Mouse (Mus musculus) midbrain, embryonic 13.5 days (tissue): Measurements from ENCODE around the gene Ostf1. TPM values are rescaled to one million over a fixed set of nuclear protein-coding genes. Genes with fewer than 3 reads are reported as not detected.

ENCODE experiments used
- ATAC-seq: fragments of 200-750 bp; cut with Nextera tagmentation; 2 replicates; pipeline ENCODE4 v1.8.0; 2017; ENCODE audit warnings: mild to moderate bottlenecking, moderate TSS enrichment, moderate library complexity
- H3K27ac ChIP-seq: fragments of 300-500 bp; sonication (generic); 2 replicates; pipeline ENCODE4 v1.5.1; 2015; ENCODE audit warnings: inconsistent platforms, mild to moderate bottlenecking, moderate library complexity
- H3K27me3 ChIP-seq: fragments of 300-500 bp; sonication (generic); 2 replicates; pipeline ENCODE4 v1.6.1; 2015; ENCODE audit warnings: mild to moderate bottlenecking, inconsistent platforms
- H3K36me3 ChIP-seq: fragments of 300-500 bp; sonication (generic); 2 replicates; pipeline ENCODE4 v1.6.1; 2015; ENCODE audit warnings: mild to moderate bottlenecking, inconsistent platforms
- H3K4me1 ChIP-seq: fragments of 300-500 bp; sonication (generic); replicated peaks from 2 replicates; pipeline ENCODE4 v1.6.1; 2015; ENCODE audit warnings: inconsistent platforms
- H3K4me2 ChIP-seq: fragments of 300-500 bp; sonication (generic); replicated peaks from 2 replicates; pipeline ENCODE4 v1.6.1; 2015; ENCODE audit warnings: moderate library complexity, mild to moderate bottlenecking, inconsistent platforms
- H3K4me3 ChIP-seq: fragments of 300-500 bp; sonication (generic); replicated peaks from 2 replicates; pipeline ENCODE4 v1.5.1; 2015; ENCODE audit warnings: mild to moderate bottlenecking, inconsistent platforms
- H3K9ac ChIP-seq: fragments of 300-500 bp; sonication (generic); replicated peaks from 2 replicates; pipeline ENCODE4 v1.6.1; 2015; ENCODE audit warnings: mild to moderate bottlenecking, inconsistent platforms
- H3K9me3 ChIP-seq: fragments of 300-500 bp; sonication (generic); 2 replicates; pipeline ENCODE4 v1.6.1; 2016; ENCODE audit warnings: mild to moderate bottlenecking, inconsistent platforms
- WGBS: fragments of 180-500 bp; shearing (Covaris S2); methylation state at CpG from one replicate; pipeline ENCODE4 v1.1.7; 2015; 5-methylcytosine and 5-hydroxymethylcytosine counted together
- polyA plus RNA-seq: library from polyadenylated mRNA; unstranded; fragments of >200 nt; fragmentation: Nextera tagmentation; extraction: Ambion mirVana; gene quantifications from 2 replicates; pipeline ENCODE4 v1.2.1, GENCODE M21; 2015

The Ostf1 gene
- polyA plus RNA-seq, 1 experiment from 2014 or later, result 34.7 TPM

DNA sequence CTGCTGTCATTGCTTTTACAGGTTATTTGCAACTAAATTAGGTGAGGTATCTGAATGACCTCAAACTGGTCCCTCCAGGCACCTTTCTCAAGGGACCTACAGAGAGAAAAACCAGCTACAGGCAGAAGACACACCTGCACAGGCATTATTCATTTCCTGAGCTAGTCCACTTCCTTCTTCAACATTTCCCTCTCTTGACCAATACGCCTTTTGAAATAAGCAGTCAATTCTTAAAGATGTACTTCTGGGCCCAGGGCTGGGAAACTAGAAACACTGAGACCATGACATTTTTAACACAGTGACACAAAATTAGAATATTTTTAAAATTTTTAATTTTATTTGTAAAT, 52.6 kb downstream of the Ostf1 start:
- Histone ChIP-seq H3K9ac (no peak overlapping the region), H3K4me2 (no peak overlapping the region), H3K9me3 (no peaks in the 10 kb centered on the region), H3K36me3 (no peaks in the 10 kb centered on the region), H3K4me1 (peaks cover 8% of the 10 kb centered on the region; the same call in 1 of the 2 replicates), H3K4me3 (no peak overlapping the region), H3K27ac (no peak overlapping the region), H3K27me3 (no peaks in the 10 kb centered on the region)
- 94% methylated on average over 1 of the region's 1 CpGs for WGBS
- no peak for ATAC-seq

GRCm38 (mm10) chr19:18578216-18579011, 53.2 kb downstream of the Ostf1 start:
- 62% methylated on average over 17 of the region's 17 CpGs for WGBS
- Histone ChIP-seq H3K27ac (no peak overlapping the region), H3K4me3 (no peak overlapping the region), H3K9ac (no peak overlapping the region), H3K4me1 (peaks cover 8% of the 10 kb centered on the region; the same call in 1 of the 2 replicates), H3K9me3 (no peaks in the 10 kb centered on the region), H3K36me3 (no peaks in the 10 kb centered on the region), H3K27me3 (no peaks in the 10 kb centered on the region), H3K4me2 (no peak overlapping the region)
- ATAC-seq, result no peak

DNA sequence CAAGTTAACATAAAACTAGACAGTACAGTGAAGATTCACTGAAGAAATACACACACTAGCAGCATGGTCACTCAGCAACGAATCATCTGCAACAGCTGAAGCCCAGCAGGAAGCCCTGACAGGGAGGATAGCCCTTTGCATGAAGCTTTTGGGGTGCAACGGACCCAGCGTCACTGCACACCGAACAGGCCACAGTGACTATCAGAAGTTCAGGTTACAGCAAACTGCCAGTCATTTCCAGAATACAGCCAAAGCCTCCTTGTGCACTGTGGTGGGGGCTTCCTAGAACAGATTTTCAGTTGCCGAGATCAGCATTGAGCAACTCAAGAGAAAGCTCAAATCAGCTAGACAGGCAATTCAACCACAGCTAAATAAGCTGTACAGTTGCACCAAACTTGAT, 54.3 kb downstream of the Ostf1 start:
- no peak for ATAC-seq
- no peak overlapping the region for H3K4me2 ChIP-seq
- no peak overlapping the region for H3K27ac ChIP-seq
- H3K27me3 ChIP-seq, result no peaks in the 10 kb centered on the region
- peaks cover 8% of the 10 kb centered on the region; the same call in 1 of the 2 replicates for H3K4me1 ChIP-seq
- no peaks in the 10 kb centered on the region for H3K9me3 ChIP-seq
- no peaks in the 10 kb centered on the region for H3K36me3 ChIP-seq
- no peak overlapping the region for H3K9ac ChIP-seq
- H3K4me3 ChIP-seq, result no peak overlapping the region
- WGBS, result 76% methylated on average over 5 of the region's 5 CpGs

DNA sequence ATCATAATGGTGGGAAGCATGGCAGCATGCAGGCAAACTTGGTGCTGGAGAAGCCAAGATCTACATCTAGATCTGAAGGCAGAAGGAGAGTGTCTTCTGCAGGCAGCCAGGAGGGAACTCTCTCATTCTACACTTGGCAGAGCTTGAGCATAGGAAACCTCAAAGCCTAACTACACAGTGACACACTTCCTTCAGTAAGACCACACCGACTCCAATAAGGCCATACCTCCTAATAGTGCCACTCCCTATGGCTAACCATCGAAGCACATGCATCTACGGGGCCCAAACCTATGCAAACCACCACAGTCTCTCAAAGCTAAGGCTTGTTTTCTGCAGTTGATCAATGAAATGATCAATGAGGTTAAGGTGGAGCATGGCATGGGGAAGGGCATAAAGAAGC, 55.7 kb downstream of the Ostf1 start:
- 97% methylated on average over 3 of the region's 3 CpGs for WGBS

DNA sequence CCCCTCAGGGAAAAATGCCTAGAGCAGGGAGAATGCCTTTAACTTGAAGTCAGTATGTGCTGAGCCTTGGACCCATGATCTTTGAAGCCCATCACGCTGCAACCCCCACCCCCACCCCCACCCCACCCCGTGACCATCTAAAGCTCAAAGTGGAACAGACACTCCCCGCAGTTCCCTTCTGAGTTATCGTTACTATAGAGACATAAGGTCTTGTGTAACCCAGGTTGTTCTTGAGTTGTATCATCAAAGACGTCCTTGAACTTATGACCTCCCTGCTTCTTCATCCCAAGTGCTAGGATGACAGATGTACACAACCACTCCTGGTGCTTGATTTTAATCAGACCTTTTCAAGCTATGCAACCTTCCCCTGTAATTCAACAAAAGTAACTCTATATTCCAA, 57.7 kb downstream of the Ostf1 start:
- H3K4me1 ChIP-seq, result peaks cover 7% of the 10 kb centered on the region; the same call in 1 of the 2 replicates
- H3K9me3 ChIP-seq, result no peaks in the 10 kb centered on the region
- H3K4me2 ChIP-seq, result no peak overlapping the region
- no peaks in the 10 kb centered on the region for H3K36me3 ChIP-seq
- ATAC-seq, result no peak
- WGBS, result 87% methylated on average over 5 of the region's 5 CpGs
- H3K27me3 ChIP-seq, result no peaks in the 10 kb centered on the region
- H3K4me3 ChIP-seq, result no peak overlapping the region
- no peak overlapping the region for H3K9ac ChIP-seq
- no peak overlapping the region for H3K27ac ChIP-seq

More for the DNA sequence above, 55.7 kb downstream of the Ostf1 start:
- no peak overlapping the region for H3K4me2 ChIP-seq
- no peak for ATAC-seq
- H3K4me3 ChIP-seq, result no peak overlapping the region
- no peaks in the 10 kb centered on the region for H3K27me3 ChIP-seq
- H3K9me3 ChIP-seq, result no peaks in the 10 kb centered on the region
- H3K4me1 ChIP-seq, result peaks cover 8% of the 10 kb centered on the region; the same call in 1 of the 2 replicates
- no peaks in the 10 kb centered on the region for H3K36me3 ChIP-seq
- H3K9ac ChIP-seq, result no peak overlapping the region
- H3K27ac ChIP-seq, result no peak overlapping the region

- 76% methylated on average over 3 of the region's 3 CpGs for WGBS
- Histone ChIP-seq H3K27me3 (no peaks in the 10 kb centered on the region), H3K36me3 (no peaks in the 10 kb centered on the region), H3K4me2 (no peak overlapping the region), H3K27ac (no peak overlapping the region), H3K4me1 (0 out of 2 replicates have a peak, but pooled peaks cover 2% of the 10 kb centered on the region), H3K9me3 (no peaks in the 10 kb centered on the region), H3K9ac (no peak overlapping the region), H3K4me3 (no peak overlapping the region)
- no peak for ATAC-seq
These were observed 58.2 kb downstream of the Ostf1 start for GRCm38 (mm10) chr19:18573443-18573842.

- no peaks in the 10 kb centered on the region for H3K36me3 ChIP-seq
- H3K9ac ChIP-seq, result no peak overlapping the region
- H3K27ac ChIP-seq, result no peak overlapping the region
- H3K4me3 ChIP-seq, result no peak overlapping the region
- H3K9me3 ChIP-seq, result no peaks in the 10 kb centered on the region
- 85% methylated on average over 1 of the region's 1 CpGs for WGBS
- H3K4me2 ChIP-seq, result no peak overlapping the region
- ATAC-seq, result no peak
- no peaks in the 10 kb centered on the region for H3K4me1 ChIP-seq
- no peaks in the 10 kb centered on the region for H3K27me3 ChIP-seq
These were observed 62.1 kb downstream of the Ostf1 start for GRCm38 (mm10) chr19:18569496-18569895.

- Histone ChIP-seq H3K4me3 (no peak overlapping the region), H3K27me3 (no peaks in the 10 kb centered on the region), H3K27ac (no peak overlapping the region), H3K36me3 (no peaks in the 10 kb centered on the region), H3K4me1 (no peaks in the 10 kb centered on the region), H3K4me2 (no peak overlapping the region), H3K9ac (no peak overlapping the region), H3K9me3 (no peaks in the 10 kb centered on the region)
- no peak for ATAC-seq
- 91% methylated on average over 3 of the region's 3 CpGs for WGBS
These were observed 62.7 kb downstream of the Ostf1 start for GRCm38 (mm10) chr19:18568828-18569430.

GRCm38 (mm10) chr19:18567936-18568827, 63.4 kb downstream of the Ostf1 start:
- Histone ChIP-seq H3K27ac (no peak overlapping the region), H3K36me3 (no peaks in the 10 kb centered on the region), H3K27me3 (no peaks in the 10 kb centered on the region), H3K4me2 (no peak overlapping the region), H3K9me3 (no peaks in the 10 kb centered on the region), H3K4me3 (no peak overlapping the region), H3K4me1 (no peaks in the 10 kb centered on the region), H3K9ac (no peak overlapping the region)
- 88% methylated on average over 12 of the region's 12 CpGs for WGBS
- ATAC-seq, result no peak

DNA sequence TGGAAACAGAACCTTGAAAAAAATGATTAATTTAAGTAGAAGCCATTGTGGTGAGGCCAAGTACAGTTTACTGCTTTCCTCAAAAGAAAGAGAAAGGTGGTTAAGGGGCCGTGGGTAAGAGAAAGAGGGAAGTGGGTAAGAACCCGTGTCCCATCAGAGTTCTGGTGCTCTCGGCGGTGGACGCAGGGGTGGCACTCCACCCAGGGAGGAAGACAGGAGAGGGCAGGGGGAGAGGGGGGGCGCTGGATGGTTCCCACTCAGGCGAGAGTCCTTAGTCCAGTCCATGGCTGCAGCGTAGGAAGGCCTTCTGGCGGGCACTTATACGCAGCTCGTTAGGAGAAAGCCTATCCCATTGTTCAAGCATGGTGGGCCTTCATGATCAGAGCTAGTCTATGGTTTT, 64.1 kb downstream of the Ostf1 start:
- no peaks in the 10 kb centered on the region for H3K9me3 ChIP-seq
- no peak overlapping the region for H3K9ac ChIP-seq
- 90% methylated on average over 11 of the region's 11 CpGs for WGBS
- H3K36me3 ChIP-seq, result no peaks in the 10 kb centered on the region
- H3K27me3 ChIP-seq, result no peaks in the 10 kb centered on the region
- no peak for ATAC-seq
- H3K27ac ChIP-seq, result no peak overlapping the region
- no peaks in the 10 kb centered on the region for H3K4me1 ChIP-seq
- no peak overlapping the region for H3K4me3 ChIP-seq
- H3K4me2 ChIP-seq, result no peak overlapping the region

GRCm38 (mm10) chr19:18557708-18558107, 73.9 kb downstream of the Ostf1 start:
- H3K27ac ChIP-seq, result no peak overlapping the region
- no peak for ATAC-seq
- H3K4me1 ChIP-seq, result no peaks in the 10 kb centered on the region
- no peak overlapping the region for H3K4me2 ChIP-seq
- no peaks in the 10 kb centered on the region for H3K27me3 ChIP-seq
- 91% methylated on average over 1 of the region's 1 CpGs for WGBS
- H3K36me3 ChIP-seq, result no peaks in the 10 kb centered on the region
- H3K4me3 ChIP-seq, result no peak overlapping the region
- H3K9me3 ChIP-seq, result no peaks in the 10 kb centered on the region
- H3K9ac ChIP-seq, result no peak overlapping the region

DNA sequence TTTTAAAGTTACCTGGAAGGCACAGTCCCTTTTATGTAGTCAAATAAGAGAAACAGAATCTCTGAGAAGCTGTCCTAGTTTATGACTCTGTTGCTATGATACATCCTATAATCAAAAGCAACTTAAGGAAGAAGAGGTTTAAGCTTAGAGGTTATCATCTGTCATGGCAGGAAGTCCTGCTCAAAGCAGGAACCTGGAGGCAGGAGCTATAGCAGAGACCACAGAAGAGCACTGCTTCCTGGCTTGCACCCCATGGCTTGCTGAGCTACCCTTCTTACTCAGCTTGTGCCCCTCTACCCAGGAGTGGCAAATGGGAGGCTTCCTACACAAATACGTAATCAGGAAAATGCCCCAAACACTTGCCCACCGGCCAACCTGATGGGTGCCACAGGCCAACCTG, 76.0 kb downstream of the Ostf1 start:
- H3K4me1 ChIP-seq, result no peaks in the 10 kb centered on the region
- WGBS, result 92% methylated on average over 2 of the region's 2 CpGs
- H3K9me3 ChIP-seq, result no peaks in the 10 kb centered on the region
- no peak for ATAC-seq
- H3K9ac ChIP-seq, result no peak overlapping the region
- no peak overlapping the region for H3K4me2 ChIP-seq
- no peaks in the 10 kb centered on the region for H3K27me3 ChIP-seq
- no peak overlapping the region for H3K4me3 ChIP-seq
- H3K27ac ChIP-seq, result no peak overlapping the region
- H3K36me3 ChIP-seq, result no peaks in the 10 kb centered on the region
